Mouse (Mus musculus): ENCODE data around the gene Med31. TPM values are rescaled to one million over a fixed set of nuclear protein-coding genes. Genes with fewer than 3 reads are reported as not detected.

The Med31 gene
- total and polyA plus RNA-seq, 3 experiments: 9.1 to 10.9 (median 9.6) TPM

GRCm38 (mm10) chr11:72234013-72234412, 18.6 kb upstream of the Med31 start:
- Histone ChIP-seq H3K9ac (ENCODE audit: low read depth, low read length) (no peak overlapping the region), H3K36me3 (ENCODE audit: control insufficient read depth, insufficient read depth, low read length) (no peaks in the 10 kb centered on the region), H3K4me1 (ENCODE audit: control insufficient read depth, insufficient read depth, low read length) (no peaks in the 10 kb centered on the region), H3K27me3 (ENCODE audit: control insufficient read depth, insufficient read depth, low read length) (no peaks in the 10 kb centered on the region), H3K27ac (no peak overlapping the region), H3K4me3 (no peak overlapping the region), H3K79me2 (replicated peaks; ENCODE audit: control insufficient read depth, insufficient read depth, low read length) (no peaks in the 10 kb centered on the region)
- TF ChIP-seq CTCF (IDR thresholded peaks at IDR 0.05) (no peak), EP300 (IDR thresholded peaks at IDR 0.05; ENCODE audit: insufficient read depth, low read depth, low read length) (no peak), POLR2A (IDR thresholded peaks at IDR 0.05; ENCODE audit: insufficient read depth, low read depth, low read length) (no peak)
- peak in 1 of 2 experiments; percentile 10 for DNase-seq
- intact Hi-C loops (cut with DNase I): no loop called here
- 53% methylated on average over 5 of the region's 5 CpGs for WGBS

- intact Hi-C loops (cut with DNase I): no loop called here
- Histone ChIP-seq H3K36me3 (ENCODE audit: control insufficient read depth, insufficient read depth, low read length) (no peaks in the 10 kb centered on the region), H3K79me2 (replicated peaks; ENCODE audit: control insufficient read depth, insufficient read depth, low read length) (no peaks in the 10 kb centered on the region), H3K27ac (no peak overlapping the region), H3K9ac (ENCODE audit: low read depth, low read length) (no peak overlapping the region), H3K4me1 (ENCODE audit: control insufficient read depth, insufficient read depth, low read length) (no peaks in the 10 kb centered on the region), H3K4me3 (no peak overlapping the region), H3K27me3 (ENCODE audit: control insufficient read depth, insufficient read depth, low read length) (no peaks in the 10 kb centered on the region)
- no peak for TF ChIP-seq EP300 (IDR thresholded peaks at IDR 0.05; ENCODE audit: insufficient read depth, low read depth, low read length)
- TF ChIP-seq CTCF (IDR thresholded peaks at IDR 0.05): no peak
- no peak for TF ChIP-seq POLR2A (IDR thresholded peaks at IDR 0.05; ENCODE audit: insufficient read depth, low read depth, low read length)
- DNase-seq: no peak
- 59% methylated on average over 1 of the region's 1 CpGs for WGBS
Observed at GRCm38 (mm10) chr11:72232991-72233390, 17.6 kb upstream of the Med31 start.

- no peak for TF ChIP-seq EP300 (IDR thresholded peaks at IDR 0.05; ENCODE audit: insufficient read depth, low read depth, low read length)
- TF ChIP-seq POLR2A (IDR thresholded peaks at IDR 0.05; ENCODE audit: insufficient read depth, low read depth, low read length): no peak
- no peak for TF ChIP-seq CTCF (IDR thresholded peaks at IDR 0.05)
- Histone ChIP-seq H3K4me1 (ENCODE audit: control insufficient read depth, insufficient read depth, low read length) (no peaks in the 10 kb centered on the region), H3K27me3 (ENCODE audit: control insufficient read depth, insufficient read depth, low read length) (no peaks in the 10 kb centered on the region), H3K9ac (ENCODE audit: low read depth, low read length) (no peak overlapping the region), H3K4me3 (no peak overlapping the region), H3K27ac (no peak overlapping the region), H3K79me2 (replicated peaks; ENCODE audit: control insufficient read depth, insufficient read depth, low read length) (no peaks in the 10 kb centered on the region), H3K36me3 (ENCODE audit: control insufficient read depth, insufficient read depth, low read length) (no peaks in the 10 kb centered on the region)
- intact Hi-C loops (cut with DNase I): no loop called here
- 83% methylated on average over 7 of the region's 7 CpGs for WGBS
- DNase-seq: no peak
Observed at GRCm38 (mm10) chr11:72232068-72232467, 16.7 kb upstream of the Med31 start.

- Histone ChIP-seq H3K79me2 (replicated peaks; ENCODE audit: control insufficient read depth, insufficient read depth, low read length) (no peaks in the 10 kb centered on the region), H3K9ac (ENCODE audit: low read depth, low read length) (no peak overlapping the region), H3K36me3 (ENCODE audit: control insufficient read depth, insufficient read depth, low read length) (no peaks in the 10 kb centered on the region), H3K4me3 (no peak overlapping the region), H3K27ac (no peak overlapping the region), H3K4me1 (ENCODE audit: control insufficient read depth, insufficient read depth, low read length) (no peaks in the 10 kb centered on the region), H3K27me3 (ENCODE audit: control insufficient read depth, insufficient read depth, low read length) (no peaks in the 10 kb centered on the region)
- DNase-seq: no peak
- intact Hi-C loops (cut with DNase I): no loop called here
- TF ChIP-seq EP300 (IDR thresholded peaks at IDR 0.05; ENCODE audit: insufficient read depth, low read depth, low read length): no peak
- no peak for TF ChIP-seq CTCF (IDR thresholded peaks at IDR 0.05)
- TF ChIP-seq POLR2A (IDR thresholded peaks at IDR 0.05; ENCODE audit: insufficient read depth, low read depth, low read length): no peak
- WGBS: 92% methylated on average over 4 of the region's 4 CpGs
Observed at GRCm38 (mm10) chr11:72228513-72228912, 13.1 kb upstream of the Med31 start.

GRCm38 (mm10) chr11:72226901-72227300, 11.5 kb upstream of the Med31 start:
- WGBS: 84% methylated on average over 6 of the region's 6 CpGs
- intact Hi-C loops (cut with DNase I): no loop called here
- Histone ChIP-seq H3K27me3 (ENCODE audit: control insufficient read depth, insufficient read depth, low read length) (no peaks in the 10 kb centered on the region), H3K36me3 (ENCODE audit: control insufficient read depth, insufficient read depth, low read length) (no peaks in the 10 kb centered on the region), H3K4me3 (no peak overlapping the region), H3K79me2 (replicated peaks; ENCODE audit: control insufficient read depth, insufficient read depth, low read length) (no peaks in the 10 kb centered on the region), H3K27ac (no peak overlapping the region), H3K4me1 (ENCODE audit: control insufficient read depth, insufficient read depth, low read length) (no peaks in the 10 kb centered on the region), H3K9ac (ENCODE audit: low read depth, low read length) (no peak overlapping the region)
- no peak for TF ChIP-seq POLR2A (IDR thresholded peaks at IDR 0.05; ENCODE audit: insufficient read depth, low read depth, low read length)
- TF ChIP-seq EP300 (IDR thresholded peaks at IDR 0.05; ENCODE audit: insufficient read depth, low read depth, low read length): no peak
- TF ChIP-seq CTCF (IDR thresholded peaks at IDR 0.05): no peak
- DNase-seq: no peak

GRCm38 (mm10) chr11:72226020-72226791, 10.8 kb upstream of the Med31 start:
- WGBS: 71% methylated on average over 10 of the region's 10 CpGs
- no peak overlapping the region for H3K27ac ChIP-seq
- H3K79me2 ChIP-seq (replicated peaks; ENCODE audit: control insufficient read depth, insufficient read depth, low read length): no peaks in the 10 kb centered on the region
- no peak for DNase-seq
- no peaks in the 10 kb centered on the region for H3K4me1 ChIP-seq (ENCODE audit: control insufficient read depth, insufficient read depth, low read length)
- no peaks in the 10 kb centered on the region for H3K27me3 ChIP-seq (ENCODE audit: control insufficient read depth, insufficient read depth, low read length)
- no peaks in the 10 kb centered on the region for H3K36me3 ChIP-seq (ENCODE audit: control insufficient read depth, insufficient read depth, low read length)
- no peak overlapping the region for H3K4me3 ChIP-seq
- TF ChIP-seq EP300 (IDR thresholded peaks at IDR 0.05; ENCODE audit: insufficient read depth, low read depth, low read length): no peak
- TF ChIP-seq POLR2A (IDR thresholded peaks at IDR 0.05; ENCODE audit: insufficient read depth, low read depth, low read length): no peak
- no peak for TF ChIP-seq CTCF (IDR thresholded peaks at IDR 0.05)
- intact Hi-C loops (cut with DNase I): no loop called here
- H3K9ac ChIP-seq (ENCODE audit: low read depth, low read length): no peak overlapping the region

All from heart, adult 2 months (tissue).